Mouse (Mus musculus) heart, adult 9 months (tissue): Measurements from ENCODE around the gene Lias.

Experiments
- DNase-seq, 2 experiments: peaks; one replicate each; pipeline ENCODE4 v3.0.0; 2022; ENCODE audit warnings: low spot score in 2 of 2

Gene Lias

DNA sequence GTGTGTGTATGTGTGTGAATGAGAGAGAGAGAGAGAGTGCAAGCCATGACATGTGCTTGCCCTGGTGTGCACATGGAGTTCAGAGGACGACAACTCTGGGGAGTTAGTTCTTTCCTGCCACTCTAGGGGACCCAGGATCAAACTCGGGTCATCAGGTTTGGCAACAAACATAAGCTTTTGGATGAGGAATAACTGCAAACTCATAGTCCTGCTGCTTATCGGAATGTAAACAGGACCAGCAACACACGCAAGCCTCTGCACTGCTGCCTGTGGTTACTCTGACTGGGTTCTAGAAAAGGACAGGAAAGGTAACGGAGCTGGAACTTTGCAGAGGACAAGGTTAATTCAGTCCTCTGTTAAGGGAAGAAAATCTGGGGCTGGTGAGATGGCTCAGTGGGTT, 34.0 kb downstream of the Lias start:
- no peak for DNase-seq

DNA sequence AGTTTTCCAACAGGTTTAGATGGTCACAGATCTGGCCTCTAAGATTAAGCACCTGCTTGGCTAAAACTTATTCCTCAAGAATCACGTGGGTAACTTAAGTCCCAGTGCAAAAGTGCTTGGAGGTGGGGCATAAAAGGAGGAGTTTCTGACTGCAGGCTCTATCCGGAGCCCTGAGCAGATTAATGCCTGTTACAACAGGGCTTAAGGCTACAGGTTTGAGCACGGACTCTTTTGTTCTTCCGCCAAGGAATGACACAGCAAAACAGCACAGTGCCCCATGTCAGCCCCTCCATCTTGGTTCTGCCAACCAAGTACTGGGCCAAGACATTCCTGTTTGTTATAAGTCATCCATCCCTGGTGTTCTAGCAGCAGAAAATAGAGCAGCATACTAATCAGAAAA, 37.0 kb downstream of the Lias start:
- no peak for DNase-seq

DNA sequence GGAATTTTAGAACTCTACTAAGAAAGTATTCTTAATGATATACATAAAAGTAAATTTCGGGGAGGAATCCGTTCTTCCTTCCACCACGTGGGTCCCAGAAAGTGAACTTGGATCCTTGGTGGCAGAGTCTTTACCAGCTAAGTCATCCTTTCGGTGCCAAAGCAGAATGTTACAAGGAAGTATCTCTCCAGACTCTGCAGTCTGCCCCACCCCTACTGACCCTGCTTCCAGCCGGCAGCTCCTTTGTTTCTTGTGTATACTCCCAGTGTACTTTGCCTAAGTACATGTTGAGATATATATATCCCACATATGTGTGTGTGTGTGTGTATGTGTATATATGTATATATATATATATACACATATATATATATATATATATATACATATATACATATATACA, 38.1 kb downstream of the Lias start:
- no peak for DNase-seq

DNA sequence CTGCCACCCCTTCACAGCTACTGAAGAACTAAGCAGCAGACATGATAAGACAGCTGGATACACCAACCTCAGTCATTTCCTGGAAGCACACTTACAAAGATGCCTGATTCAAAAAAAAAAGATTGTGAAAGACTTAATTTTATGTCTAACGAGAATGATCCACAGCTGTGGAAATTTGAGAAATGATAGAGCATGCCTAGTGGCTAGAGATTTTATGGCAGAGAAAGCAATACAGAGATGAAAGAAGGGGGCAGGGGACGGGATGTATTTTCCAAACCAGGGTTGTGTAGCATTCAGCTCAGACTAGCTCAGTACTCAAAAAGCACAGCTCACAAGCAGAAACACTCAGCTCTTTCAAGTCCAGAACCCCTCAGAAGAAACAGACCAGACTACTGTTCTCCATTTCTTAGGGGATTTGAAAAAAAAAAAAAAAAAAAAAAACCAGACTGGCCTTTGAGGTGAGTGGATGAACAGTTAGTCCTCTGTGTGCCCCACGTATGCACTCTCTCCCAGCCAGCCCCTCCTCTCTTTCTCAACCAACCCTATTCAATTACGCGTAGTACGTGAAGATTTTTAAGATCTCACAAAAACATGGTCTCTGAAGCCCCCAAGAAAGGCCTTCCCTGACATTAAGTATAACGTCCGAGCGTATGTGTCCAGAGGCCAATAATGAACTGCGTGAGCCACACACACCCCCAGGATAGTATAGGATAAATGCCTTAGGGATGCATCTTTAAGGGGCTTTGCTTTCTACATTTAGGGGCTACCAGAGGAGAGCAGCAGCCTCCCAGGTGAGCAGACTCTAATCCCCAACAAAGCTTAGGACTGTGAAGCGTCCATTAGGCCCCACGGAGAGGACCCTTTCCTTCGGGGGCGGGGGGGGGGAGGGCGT, 43.4 kb downstream of the Lias start:
- peak in 1 of 2 experiments; percentile 17 for DNase-seq

DNA sequence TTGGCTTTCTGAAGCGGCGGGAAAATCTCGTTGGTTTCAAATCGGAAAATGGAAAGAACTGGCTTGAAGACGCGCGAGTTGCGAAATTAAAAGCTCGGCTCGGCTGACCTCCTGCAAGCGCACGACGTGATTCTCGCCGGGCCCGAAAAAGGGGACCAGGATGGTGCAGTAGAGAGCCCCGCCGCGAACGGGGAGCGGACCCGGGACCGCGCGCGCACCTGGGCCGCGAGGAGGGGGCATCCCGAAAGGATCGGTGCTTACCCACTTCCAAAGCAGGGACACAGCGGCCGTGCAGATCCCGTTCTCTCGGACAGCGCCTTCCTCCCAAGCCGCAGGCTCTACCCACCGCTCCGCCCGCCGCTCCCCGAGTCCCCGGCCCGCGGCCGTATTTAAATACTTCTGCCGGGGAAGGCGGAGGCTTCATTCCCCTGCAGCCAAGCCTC, 44.1 kb downstream of the Lias start:
- DNase-seq = no peak

DNA sequence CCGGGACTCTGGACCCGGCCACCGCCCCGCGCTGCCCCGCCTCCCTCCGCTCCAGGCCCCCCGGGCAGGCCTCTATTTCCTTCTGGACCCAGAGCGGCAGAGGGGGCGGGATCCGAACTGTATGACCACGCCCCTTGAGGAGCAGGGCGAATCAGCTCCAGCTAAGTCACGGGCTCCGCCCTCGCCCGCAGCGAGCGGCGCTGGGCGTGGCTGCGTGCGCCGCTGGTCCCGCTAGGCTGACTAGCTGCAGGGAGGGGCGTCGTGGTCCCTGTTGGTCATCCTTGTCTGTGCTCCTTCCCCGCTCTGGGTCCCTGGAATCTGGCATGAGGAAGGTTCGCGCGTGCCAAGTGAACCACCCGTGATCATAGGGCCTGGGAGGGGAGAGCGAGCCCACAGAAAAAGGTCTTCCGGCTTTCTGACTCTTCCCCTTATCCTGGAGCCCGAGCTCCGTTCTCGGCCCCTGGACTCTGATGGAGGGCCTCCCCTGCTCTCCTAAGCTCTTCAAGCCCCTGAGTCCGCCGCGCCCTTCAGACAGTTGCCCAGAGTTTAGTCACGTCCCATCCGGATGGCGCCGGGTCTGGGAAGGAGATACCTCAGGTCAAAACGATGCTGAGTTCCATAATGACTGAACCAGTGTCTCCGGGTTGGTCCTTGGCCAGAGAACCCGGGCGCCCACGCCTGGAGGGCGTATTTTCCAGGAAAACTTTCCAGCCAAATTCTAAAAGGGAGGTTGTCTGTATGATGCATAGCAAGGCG, 44.7 kb downstream of the Lias start, which contains the start of gene Ugdh:
TSS of gene Ugdh (minus strand) at position 144 of the 756 bp plus-strand sequence.
- DNase-seq = peak; percentile 97 to 98

DNA sequence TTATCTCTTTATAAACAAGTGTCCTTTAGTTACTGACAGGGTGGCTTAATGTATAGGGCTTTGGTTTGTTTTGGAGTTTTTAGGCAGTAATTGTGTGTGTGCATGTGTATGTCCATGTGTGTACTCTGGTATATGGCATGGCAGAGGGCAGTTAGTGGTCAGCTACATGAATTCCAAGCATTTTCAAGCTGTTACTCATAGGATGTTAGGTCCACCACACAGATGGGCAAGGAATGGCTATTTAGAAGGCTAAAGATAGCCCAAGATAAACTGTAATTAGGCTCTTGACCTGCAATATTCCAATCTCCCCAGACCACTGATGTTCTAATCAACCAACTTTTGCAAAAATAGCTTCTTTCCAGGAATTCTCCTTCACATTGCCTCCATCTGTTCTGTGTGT, 46.7 kb downstream of the Lias start:
- no peak for DNase-seq

DNA sequence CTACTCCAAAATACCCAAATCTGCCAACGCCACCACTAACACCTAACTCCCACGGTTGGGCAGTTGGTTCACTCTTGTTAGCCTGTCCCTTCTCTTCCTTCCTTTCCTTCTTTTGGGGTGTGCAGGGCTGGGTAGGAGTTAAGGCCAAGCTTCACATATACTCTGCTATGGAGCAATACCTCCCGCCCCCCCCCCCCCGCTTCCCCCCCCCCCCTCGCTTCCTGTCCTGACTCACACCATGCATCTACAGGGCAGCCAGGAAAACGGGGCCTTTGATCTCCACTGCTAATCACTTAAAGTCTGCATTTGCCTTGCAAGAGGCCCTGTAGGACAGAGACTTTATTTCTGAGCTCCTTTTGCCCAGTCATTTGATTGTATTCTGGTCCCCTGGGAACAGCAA, 53.7 kb downstream of the Lias start:
- DNase-seq = no peak

DNA sequence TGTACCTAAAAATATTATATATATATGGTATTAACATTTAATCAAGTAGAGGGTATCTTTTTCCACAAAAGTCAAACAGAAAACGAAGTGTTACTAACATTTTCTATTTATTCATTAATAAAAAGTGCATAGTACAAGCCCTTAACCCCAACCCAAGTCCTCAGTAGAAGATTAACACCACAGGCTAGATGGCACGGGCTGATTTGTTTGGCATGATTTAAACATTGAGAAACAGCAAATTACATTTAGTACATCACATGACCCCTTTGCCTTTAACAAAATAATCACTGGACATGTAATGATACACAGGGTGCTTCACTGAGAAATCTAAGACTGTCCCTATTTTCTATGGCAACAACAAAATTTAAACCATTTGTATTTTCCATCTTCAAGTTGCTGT, 55.5 kb downstream of the Lias start:
- no peak for DNase-seq

DNA sequence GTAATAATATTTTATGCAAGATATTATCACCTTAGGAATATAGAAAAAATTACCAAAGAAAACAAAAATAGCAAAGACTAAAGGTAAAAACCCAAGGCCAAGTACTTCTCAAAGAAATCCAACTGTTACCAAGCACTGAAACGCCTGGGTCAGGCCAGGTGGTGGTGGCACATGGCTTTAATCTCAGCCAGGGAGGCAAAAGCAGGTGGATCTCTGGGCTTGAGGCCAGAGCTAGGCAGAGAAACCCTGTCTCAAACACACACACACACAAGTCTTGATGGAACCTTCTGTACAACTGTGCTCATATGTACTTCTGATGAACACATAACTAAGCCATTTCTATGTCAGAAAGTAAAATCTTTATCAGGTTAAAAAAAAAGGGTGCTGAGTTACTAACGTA, 56.5 kb downstream of the Lias start:
- DNase-seq = no peak

DNA sequence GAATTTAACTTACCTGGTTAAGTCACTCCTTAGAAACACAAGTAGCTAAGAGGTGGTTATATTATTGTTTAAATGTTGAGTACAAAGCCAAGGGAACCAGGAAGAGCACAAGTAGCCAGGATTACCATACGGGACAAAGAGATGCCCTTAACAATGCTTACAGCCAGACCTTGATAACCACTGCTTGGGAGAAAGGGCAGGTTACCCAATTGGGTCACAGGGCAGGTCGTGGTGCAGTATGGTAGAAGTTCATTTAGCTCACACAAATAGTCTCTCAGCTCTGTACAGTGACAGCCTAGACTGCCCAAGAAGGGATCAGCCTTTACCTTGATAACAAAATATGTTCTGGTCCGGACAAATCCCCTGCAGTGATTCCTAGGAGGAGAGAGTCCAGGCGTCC, 57.6 kb downstream of the Lias start:
- no peak for DNase-seq

DNA sequence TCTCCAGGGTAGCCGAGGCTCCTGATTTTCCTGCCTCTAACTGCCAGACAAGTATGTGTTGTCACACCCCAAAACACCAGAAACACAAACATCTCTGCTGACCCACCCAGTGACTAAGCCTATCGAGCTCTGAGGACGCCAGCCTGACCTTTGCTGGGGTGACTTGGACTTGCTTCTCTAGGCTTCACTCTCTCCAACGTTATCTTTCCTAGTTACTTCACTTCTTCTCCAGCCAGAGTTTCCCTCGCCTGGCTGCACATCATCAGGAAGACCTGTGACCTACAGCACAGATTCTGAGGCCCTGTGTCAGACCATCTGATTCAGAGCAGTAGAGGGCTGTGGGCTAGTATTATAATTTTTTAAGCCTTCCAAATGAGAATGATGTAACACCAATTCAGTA, 63.5 kb downstream of the Lias start:
- DNase-seq = peak; percentile 61 to 76

DNA sequence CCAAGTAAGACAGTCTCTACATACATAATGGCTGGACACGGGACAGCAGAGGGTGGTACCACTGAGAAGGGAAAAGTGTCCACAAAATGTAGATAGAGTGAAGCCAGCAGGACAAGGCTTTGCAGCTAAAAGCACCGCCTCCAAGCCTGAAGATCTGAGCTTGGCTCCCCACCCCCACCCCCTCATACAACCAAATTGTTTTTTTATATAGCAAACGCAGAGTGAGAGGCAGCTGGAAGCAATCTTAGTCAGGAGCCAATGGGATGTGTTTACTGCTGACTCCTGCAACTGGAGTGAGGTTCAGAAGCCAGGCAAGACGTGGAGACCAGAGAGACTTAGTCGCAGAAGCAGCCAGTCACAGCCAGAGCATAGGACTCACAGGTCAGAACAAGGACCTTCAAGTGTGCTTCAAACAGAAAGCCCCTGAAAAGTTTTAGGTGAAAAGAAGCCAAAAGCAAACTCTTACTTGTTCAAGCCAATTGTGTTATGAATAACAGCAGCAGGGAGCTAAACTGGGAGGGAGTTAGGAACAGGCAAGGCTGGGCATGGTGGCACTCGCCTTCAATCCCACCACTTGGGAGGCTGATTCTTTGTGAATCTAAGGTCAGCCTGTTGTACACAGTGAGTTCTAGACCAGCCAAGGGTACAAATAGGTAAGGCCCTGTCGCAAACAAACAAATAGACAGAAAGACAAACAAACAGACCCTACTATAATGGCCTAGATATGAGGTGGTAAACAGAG, 66.0 kb downstream of the Lias start:
- peak; percentile 36 to 62 for DNase-seq

DNA sequence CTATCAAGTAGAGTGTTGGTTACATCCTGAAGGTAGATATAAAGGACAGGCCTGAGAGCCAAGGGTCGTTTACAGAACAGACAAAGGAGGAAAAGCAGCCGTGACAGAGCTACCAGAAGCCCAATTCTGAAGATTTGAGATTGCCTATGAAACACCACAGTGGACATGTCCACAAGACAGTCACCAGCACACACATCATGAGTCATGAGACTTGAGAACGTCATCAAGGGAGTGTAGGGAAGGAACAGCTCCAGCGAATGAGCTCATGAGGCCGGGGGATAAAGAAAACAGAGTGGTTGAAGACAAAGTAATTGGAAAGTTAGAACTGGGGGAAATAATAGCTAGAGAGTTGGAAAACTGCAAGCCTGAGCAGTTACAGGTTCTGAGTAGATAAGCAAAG, 66.5 kb downstream of the Lias start:
- peak; percentile 48 to 65 for DNase-seq

DNA sequence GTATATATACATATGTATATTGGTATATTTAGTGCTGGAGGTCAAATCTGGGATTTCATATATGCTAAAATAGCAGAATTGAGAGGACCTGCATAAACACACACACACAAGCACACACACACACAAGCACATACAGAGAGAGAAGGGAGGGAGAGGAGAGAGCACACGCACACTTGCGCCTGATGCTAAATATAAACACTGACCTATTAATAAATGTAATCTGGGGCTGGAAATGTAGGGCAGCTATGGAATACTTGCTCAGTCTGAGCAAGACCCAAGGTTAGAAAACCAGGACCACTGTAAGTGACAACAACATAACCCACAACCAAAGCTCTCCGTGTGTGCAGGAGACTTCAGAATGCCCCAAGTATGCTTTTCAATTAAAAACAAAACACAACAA, 68.2 kb downstream of the Lias start:
- DNase-seq = no peak
